Mouse (Mus musculus): ENCODE results near the gene Mus81.

DNA sequence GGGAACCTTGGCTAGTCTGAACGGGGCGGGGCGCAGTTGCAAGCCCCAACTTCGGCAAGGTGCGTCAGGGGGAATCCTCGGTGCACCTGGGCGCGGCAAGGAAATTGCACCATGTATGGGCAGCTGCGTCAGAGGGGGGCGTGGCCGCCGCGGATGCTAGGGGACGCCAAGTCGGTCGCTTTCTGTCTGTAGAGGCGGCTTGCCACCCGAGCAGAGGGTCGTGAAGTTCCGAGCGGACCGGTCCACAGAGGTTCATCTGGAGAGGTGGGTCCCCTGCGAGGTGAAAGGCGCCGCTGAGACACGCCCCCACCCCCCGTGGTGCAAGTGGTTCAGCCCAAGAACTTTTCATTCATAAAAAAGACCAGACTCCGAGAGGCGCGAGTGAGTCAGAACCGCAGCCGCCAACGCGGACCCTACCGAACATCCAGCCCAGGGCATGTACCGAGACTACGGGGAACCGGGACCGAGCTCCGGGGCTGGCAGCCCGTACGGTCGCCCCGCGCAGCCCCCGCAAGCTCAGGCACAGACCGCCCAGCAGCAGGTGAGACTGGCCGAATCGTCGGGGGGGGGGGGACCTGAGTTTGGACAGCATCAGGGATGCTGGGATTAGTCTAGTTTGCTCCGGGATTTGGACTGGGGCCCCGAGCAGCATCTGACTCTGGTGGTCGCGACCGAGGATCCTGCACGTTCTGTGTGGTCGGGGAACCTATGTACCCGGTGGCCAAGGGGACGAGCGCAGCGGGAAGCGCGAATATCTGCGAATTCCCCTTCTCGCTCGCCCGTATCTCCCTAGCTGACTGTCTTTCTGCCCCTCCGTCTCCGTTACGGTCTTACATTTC lies 40.5 kb downstream of the Mus81 start, which contains the start of gene Fosl1:
- TF ChIP-seq POLR2A (IDR thresholded peaks at IDR 0.05; ENCODE audit: low read depth, low read length) (no peak), CTCF (conservative IDR thresholded peaks at IDR 0.05; ENCODE audit: insufficient read depth, insufficient read length, low read depth, low read length) (no peak)
